Mouse (Mus musculus): Measurements from ENCODE around the gene Slxl1. TPM values are rescaled to one million over a fixed set of nuclear protein-coding genes. Genes with fewer than 3 reads are reported as not detected.
"Not testable (repeated sequence)": the region's sequence is repeated elsewhere in the genome, so short reads cannot be mapped to it uniquely, and the experiment has no call there.

Slxl1 gene
- not detected for total RNA-seq (2022)

GRCm38 (mm10) chrX:55226576-55226975 is at the start of gene Slxl1:
Slxl1 (plus strand) TSS chrX:55226876.
- not testable (repeated sequence) for DNase-seq (ENCODE audit: low spot score in 2 of 2)

Measured in gastrocnemius, adult 8-10 months (tissue).